Mouse (Mus musculus): ENCODE data around the gene Gipc2. TPM values are rescaled to one million over a fixed set of nuclear protein-coding genes. Genes with fewer than 3 reads are reported as not detected.

The Gipc2 gene
- polyA plus RNA-seq, 1 experiment: 1.2 TPM

DNA sequence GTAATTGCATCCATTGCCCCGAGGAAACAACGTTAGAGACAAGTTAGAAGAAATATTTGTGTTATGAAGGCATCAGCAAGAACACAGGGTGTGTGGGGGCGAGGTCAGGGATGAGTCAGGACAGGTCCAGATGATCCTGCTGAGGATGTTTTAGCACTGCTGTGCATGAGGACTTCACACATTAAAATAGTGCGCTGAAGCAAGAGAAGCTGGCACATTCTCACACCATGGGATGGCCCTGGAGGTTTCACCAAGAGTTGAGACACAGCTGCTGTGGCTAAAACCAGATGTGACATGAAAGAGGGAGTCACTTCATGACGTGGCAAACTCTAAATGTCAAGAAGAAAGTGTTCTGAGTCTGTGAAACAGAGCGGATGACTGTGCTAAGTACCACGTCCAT is 38.9 kb downstream of the Gipc2 start:
- Histone ChIP-seq H3K4me3 (ENCODE audit: insufficient read depth, low read length) (no peak overlapping the region), H3K4me1 (ENCODE audit: control insufficient read depth, insufficient read depth, low read length) (peaks cover 5% of the 10 kb centered on the region), H3K27ac (ENCODE audit: insufficient read depth, low read depth, low read length) (no peak overlapping the region)
- no peak for TF ChIP-seq POLR2A (IDR thresholded peaks at IDR 0.05; ENCODE audit: borderline replicate concordance, low read depth, low read length)
- no peak for TF ChIP-seq CTCF (IDR thresholded peaks at IDR 0.05; ENCODE audit: low read depth, low read length)

DNA sequence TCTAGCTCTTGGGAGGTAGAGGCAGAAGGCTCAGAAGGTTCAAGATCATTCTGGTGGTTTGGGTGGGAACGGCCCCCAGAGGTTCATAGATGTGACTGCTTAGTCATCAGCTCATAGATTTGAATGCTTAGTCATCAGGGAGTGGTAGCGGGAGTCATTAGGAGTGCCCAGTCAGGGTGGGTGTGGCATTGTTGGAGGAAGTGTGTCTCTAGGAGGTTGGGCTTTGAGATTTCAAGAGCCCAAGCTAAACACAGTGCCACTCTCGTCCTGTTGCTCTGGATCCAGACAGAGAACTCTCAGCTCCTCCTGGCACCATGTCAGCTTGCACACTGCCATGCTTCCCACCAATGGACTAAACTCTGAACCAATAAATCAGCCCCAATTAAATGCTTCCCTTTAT is 43.3 kb downstream of the Gipc2 start:
- Histone ChIP-seq H3K27ac (ENCODE audit: insufficient read depth, low read depth, low read length) (peak overlapping the region; percentile 83), H3K4me3 (ENCODE audit: insufficient read depth, low read length) (peak overlapping the region; percentile 44), H3K4me1 (ENCODE audit: control insufficient read depth, insufficient read depth, low read length) (peaks cover 32% of the 10 kb centered on the region)
- TF ChIP-seq CTCF (IDR thresholded peaks at IDR 0.05; ENCODE audit: low read depth, low read length): no peak
- no peak for TF ChIP-seq POLR2A (IDR thresholded peaks at IDR 0.05; ENCODE audit: borderline replicate concordance, low read depth, low read length)

DNA sequence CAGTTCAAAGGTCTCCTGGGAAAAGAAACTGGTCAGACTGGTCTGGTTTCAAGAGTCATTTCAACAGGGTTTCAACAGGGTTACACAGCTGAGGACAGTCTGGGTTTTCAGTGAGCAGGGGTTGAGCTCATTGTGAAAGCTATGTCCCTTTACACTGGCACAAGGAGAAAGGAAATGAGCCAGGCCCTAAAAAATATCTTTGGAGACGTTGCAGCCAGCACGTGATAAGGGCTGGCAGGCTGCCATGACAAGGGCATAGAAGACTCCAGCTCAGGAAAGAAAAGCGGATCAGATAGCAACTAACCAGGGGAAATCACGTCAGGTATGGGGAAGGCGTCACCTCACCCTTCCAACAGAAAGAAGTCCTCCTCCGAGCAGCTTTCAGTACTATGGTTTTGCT is 43.9 kb downstream of the Gipc2 start:
- no peak for TF ChIP-seq CTCF (IDR thresholded peaks at IDR 0.05; ENCODE audit: low read depth, low read length)
- no peak for TF ChIP-seq POLR2A (IDR thresholded peaks at IDR 0.05; ENCODE audit: borderline replicate concordance, low read depth, low read length)
- peak overlapping the region; percentile 44 for H3K4me3 ChIP-seq (ENCODE audit: insufficient read depth, low read length)
- peak overlapping the region; percentile 83 for H3K27ac ChIP-seq (ENCODE audit: insufficient read depth, low read depth, low read length)
- peaks cover 32% of the 10 kb centered on the region for H3K4me1 ChIP-seq (ENCODE audit: control insufficient read depth, insufficient read depth, low read length)

DNA sequence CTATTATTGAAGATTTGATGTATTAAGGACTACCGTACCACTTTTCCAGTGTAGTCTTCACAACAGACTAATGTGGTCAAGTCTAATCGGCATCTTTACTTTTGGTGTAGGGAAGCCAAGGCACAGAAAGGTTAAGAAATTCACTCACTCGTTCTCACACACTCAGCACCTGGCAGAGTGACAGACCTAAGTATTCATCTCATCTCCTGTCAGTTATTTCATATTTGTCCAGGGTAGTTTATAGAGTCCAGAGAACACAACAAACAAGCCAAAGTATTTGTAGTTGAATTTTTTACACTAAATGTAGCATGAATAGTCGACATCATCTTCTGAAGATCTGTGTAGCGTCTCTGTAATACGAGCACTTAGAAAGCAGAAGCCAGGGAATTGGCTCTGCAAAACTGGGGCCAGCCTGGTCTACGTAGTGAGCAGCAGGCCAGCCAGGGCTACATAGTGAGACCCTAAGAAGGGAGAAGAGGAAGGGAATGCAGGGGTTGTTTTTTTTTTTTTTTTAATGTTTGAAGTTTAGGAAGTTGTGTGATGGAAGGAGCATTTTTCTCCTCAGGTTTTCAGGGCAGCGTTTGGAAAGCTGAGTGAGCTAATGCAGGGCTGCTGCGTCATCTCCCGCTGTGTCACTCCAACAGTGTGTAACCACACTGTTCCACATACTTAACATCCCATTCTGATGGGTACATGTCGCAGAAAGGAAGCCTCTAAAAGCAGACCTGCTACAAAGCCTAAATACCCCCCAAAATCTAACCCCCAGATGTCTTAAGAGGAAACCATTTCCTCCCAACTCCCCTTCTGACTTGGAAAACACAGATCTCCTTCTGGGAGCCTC is 44.6 kb downstream of the Gipc2 start:
- Histone ChIP-seq H3K4me3 (ENCODE audit: insufficient read depth, low read length) (peak overlapping the region; percentile 28), H3K27ac (ENCODE audit: insufficient read depth, low read depth, low read length) (peak overlapping the region; percentile 83), H3K4me1 (ENCODE audit: control insufficient read depth, insufficient read depth, low read length) (peaks cover 32% of the 10 kb centered on the region)
- no peak for TF ChIP-seq POLR2A (IDR thresholded peaks at IDR 0.05; ENCODE audit: borderline replicate concordance, low read depth, low read length)
- TF ChIP-seq CTCF (IDR thresholded peaks at IDR 0.05; ENCODE audit: low read depth, low read length): no peak

DNA sequence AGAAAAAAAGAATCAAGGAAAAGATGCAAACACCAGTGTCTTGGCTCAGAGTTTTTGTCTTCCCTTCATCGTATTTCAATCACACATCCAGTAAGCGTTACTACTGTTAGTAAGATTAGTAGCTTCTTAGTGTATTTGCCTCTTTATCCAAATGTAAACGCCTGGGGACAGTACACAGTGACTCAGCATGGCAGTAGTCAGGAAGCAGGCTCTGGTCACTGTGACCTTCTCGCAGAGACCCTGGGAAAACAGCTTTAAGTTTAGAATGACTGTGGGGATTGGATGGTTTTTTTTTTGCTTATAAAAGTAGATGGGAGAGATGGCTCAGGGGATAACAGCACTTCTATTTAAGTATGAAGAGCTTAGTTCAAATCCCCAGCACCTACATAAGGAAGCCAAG is 46.0 kb downstream of the Gipc2 start:
- no peak overlapping the region for H3K4me3 ChIP-seq (ENCODE audit: insufficient read depth, low read length)
- H3K4me1 ChIP-seq (ENCODE audit: control insufficient read depth, insufficient read depth, low read length): peaks cover 35% of the 10 kb centered on the region
- TF ChIP-seq CTCF (IDR thresholded peaks at IDR 0.05; ENCODE audit: low read depth, low read length) (no peak), POLR2A (IDR thresholded peaks at IDR 0.05; ENCODE audit: borderline replicate concordance, low read depth, low read length) (no peak)
- H3K27ac ChIP-seq (ENCODE audit: insufficient read depth, low read depth, low read length): peak overlapping the region; percentile 26; the same call in 1 of the 2 replicates

GRCm38 (mm10) chr3:152117941-152118340 is 48.1 kb downstream of the Gipc2 start:
- TF ChIP-seq CTCF (IDR thresholded peaks at IDR 0.05; ENCODE audit: low read depth, low read length) (no peak), POLR2A (IDR thresholded peaks at IDR 0.05; ENCODE audit: borderline replicate concordance, low read depth, low read length) (no peak)
- H3K4me1 ChIP-seq (ENCODE audit: control insufficient read depth, insufficient read depth, low read length): peaks cover 44% of the 10 kb centered on the region
- no peak overlapping the region for H3K27ac ChIP-seq (ENCODE audit: insufficient read depth, low read depth, low read length)
- H3K4me3 ChIP-seq (ENCODE audit: insufficient read depth, low read length): no peak overlapping the region

DNA sequence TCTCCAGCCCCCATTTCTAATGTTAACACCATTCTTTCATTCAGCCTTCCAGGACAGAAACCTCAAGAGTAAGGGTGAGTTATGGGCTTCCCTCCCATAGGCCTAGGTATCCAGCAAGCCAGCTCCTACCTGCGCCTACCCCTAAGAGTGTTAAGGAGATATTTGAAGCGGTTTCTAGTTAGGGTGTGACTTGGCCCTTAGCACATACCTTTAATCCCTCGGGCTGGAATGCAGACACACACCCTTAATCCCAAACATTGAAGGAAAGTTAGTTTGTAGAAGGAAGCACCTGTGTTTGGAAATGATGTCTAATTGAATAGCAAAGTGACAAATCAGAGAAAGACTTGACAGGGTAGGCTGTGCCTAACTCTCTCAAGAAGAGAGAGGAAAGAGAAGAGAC is 49.9 kb downstream of the Gipc2 start:
- peaks cover 46% of the 10 kb centered on the region for H3K4me1 ChIP-seq (ENCODE audit: control insufficient read depth, insufficient read depth, low read length)
- H3K27ac ChIP-seq (ENCODE audit: insufficient read depth, low read depth, low read length): no peak overlapping the region
- TF ChIP-seq CTCF (IDR thresholded peaks at IDR 0.05; ENCODE audit: low read depth, low read length) (no peak), POLR2A (IDR thresholded peaks at IDR 0.05; ENCODE audit: borderline replicate concordance, low read depth, low read length) (no peak)
- no peak overlapping the region for H3K4me3 ChIP-seq (ENCODE audit: insufficient read depth, low read length)

DNA sequence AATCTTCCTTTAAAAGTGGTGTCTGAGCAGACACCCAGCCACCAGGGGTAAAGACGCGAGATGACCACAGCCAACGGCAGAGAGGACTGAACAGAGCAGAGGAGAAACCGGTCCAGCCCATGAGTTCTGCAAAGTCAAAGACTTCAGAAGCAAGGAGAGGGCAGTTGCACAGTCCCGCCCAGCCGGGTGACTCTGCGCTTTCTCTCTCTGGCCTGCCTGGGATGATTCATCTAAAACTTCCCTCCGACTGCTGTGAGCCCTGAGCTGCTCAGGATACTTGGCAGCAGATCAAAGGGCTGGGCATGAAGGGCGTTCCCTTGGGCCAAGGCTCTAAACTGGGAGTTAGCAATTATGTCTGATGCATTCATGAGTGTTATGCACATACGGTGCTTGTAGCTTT is 51.2 kb downstream of the Gipc2 start:
- Histone ChIP-seq H3K27ac (ENCODE audit: insufficient read depth, low read depth, low read length) (peak overlapping the region; percentile 38; the same call in 1 of the 2 replicates), H3K4me1 (ENCODE audit: control insufficient read depth, insufficient read depth, low read length) (peaks cover 33% of the 10 kb centered on the region), H3K4me3 (ENCODE audit: insufficient read depth, low read length) (no peak overlapping the region)
- TF ChIP-seq CTCF (IDR thresholded peaks at IDR 0.05; ENCODE audit: low read depth, low read length): no peak
- no peak for TF ChIP-seq POLR2A (IDR thresholded peaks at IDR 0.05; ENCODE audit: borderline replicate concordance, low read depth, low read length)

- no peak for TF ChIP-seq CTCF (IDR thresholded peaks at IDR 0.05; ENCODE audit: low read depth, low read length)
- no peak for TF ChIP-seq POLR2A (IDR thresholded peaks at IDR 0.05; ENCODE audit: borderline replicate concordance, low read depth, low read length)
- peaks cover 29% of the 10 kb centered on the region for H3K4me1 ChIP-seq (ENCODE audit: control insufficient read depth, insufficient read depth, low read length)
- H3K27ac ChIP-seq (ENCODE audit: insufficient read depth, low read depth, low read length): 0 out of 2 replicates have a peak overlapping the region, but pooled peaks have one; percentile 38
- H3K4me3 ChIP-seq (ENCODE audit: insufficient read depth, low read length): no peak overlapping the region
These were observed 51.8 kb downstream of the Gipc2 start for GRCm38 (mm10) chr3:152114222-152114621.

GRCm38 (mm10) chr3:152113496-152113895 is 52.5 kb downstream of the Gipc2 start:
- H3K27ac ChIP-seq (ENCODE audit: insufficient read depth, low read depth, low read length): no peak overlapping the region
- H3K4me1 ChIP-seq (ENCODE audit: control insufficient read depth, insufficient read depth, low read length): peaks cover 32% of the 10 kb centered on the region
- TF ChIP-seq POLR2A (IDR thresholded peaks at IDR 0.05; ENCODE audit: borderline replicate concordance, low read depth, low read length): no peak
- TF ChIP-seq CTCF (IDR thresholded peaks at IDR 0.05; ENCODE audit: low read depth, low read length): no peak
- H3K4me3 ChIP-seq (ENCODE audit: insufficient read depth, low read length): no peak overlapping the region

Data from bone marrow macrophage, adult 2 months (primary cell).